Mouse (Mus musculus) liver, adult 2 months (tissue): ENCODE measurements at regions not wholly inside any gene's neighbourhood (a gene's known extent, or its start where the extent isn't known, plus 50 kb on each side); places are given as distances from the start of the nearest gene placed in this dataset.

Experiments
- CTCF ChIP-seq: fragments of 200-500 bp; IDR thresholded peaks from 2 replicates; pipeline ENCODE4 v1.5.1; 2011; ENCODE audit warnings: low read depth, low read length, control low read depth
- POLR2A ChIP-seq: fragments of 200-500 bp; IDR thresholded peaks from 2 replicates; pipeline ENCODE4 v1.6.1; 2011; ENCODE audit warnings: low read length, control low read depth; ENCODE audit not compliant: insufficient read depth; ENCODE audit errors: extremely low read depth

DNA sequence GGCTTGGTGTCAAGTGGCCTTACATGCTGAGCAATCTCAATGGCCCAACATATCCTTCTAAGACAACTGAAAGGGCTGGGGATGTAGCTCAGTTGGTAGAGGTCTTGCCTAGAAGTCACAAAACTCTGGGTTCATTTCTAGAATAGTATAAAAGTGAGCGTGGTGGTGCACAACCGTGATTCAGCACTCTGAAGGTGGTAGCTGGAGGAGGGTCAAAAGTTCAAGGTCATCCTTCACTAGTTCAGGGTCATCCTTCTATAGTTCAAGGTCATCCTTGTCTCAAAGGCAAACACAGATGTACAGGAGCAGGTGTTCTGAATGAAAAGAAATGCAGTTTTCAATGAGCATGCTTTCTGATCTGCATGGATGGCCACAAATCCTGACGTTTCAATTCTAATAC lies 101.5 kb upstream of the Marcks start:
- TF ChIP-seq CTCF = no peak
- no peak for TF ChIP-seq POLR2A
